ENCODE assay signal across 18 mouse cellular contexts in the genomic region with DNA sequence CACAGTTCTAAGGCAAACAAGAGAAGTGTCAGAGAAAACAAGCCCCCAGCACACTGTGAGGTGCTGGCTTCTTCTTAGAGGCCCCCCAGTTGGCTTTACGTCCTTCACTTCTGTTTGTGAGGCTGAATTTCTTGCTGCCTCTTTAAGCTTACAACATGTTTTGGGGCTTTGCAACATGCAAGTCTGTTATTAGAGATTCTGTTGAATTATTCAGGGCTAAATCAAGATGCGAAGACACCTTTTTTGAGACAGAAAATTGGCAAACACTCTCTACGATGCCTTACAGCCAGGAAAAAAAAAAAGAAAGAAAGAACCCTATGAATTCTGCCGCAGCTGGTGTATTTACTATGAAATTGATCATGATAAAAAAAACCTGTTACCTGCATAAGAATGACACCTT.
"Had no signal": no experiment of that assay in that cellular context is flagged by ENCODE, and none has a peak within 500 bp of the region (broad histone marks: within the 10 kb centered on the region; RNA-seq: fewer than 3 reads in every experiment).

No protein-coding gene starts in this region.

- H3K36me3 ChIP-seq: limb, embryonic 12.5 days; limb, embryonic 15.5 days; midbrain, embryonic 12.5 days had no signal

- H3K4me2 ChIP-seq: limb, embryonic 12.5 days; limb, embryonic 15.5 days; liver, embryonic 11.5 days; lung, embryonic 14.5 days; midbrain, embryonic 12.5 days had no signal

- ATAC-seq: liver, postnatal 0 days had no signal

- H3K9ac ChIP-seq: limb, embryonic 12.5 days; limb, embryonic 15.5 days; liver, embryonic 14.5 days; liver, postnatal 0 days; lung, embryonic 14.5 days; midbrain, embryonic 12.5 days had no signal

- H3K27ac ChIP-seq: limb, embryonic 12.5 days; limb, embryonic 15.5 days; liver, embryonic 14.5 days; midbrain, embryonic 12.5 days had no signal

- H3K4me1 ChIP-seq: limb, embryonic 15.5 days; megakaryocyte, embryonic 14.5 days had no signal

- H3K9me3 ChIP-seq: limb, embryonic 12.5 days; limb, embryonic 15.5 days; midbrain, embryonic 12.5 days had no signal

- H3K27me3 ChIP-seq: megakaryocyte, embryonic 14.5 days had no signal

- H3K4me3 ChIP-seq: limb, embryonic 12.5 days; limb, embryonic 15.5 days; megakaryocyte, embryonic 14.5 days; midbrain, embryonic 12.5 days had no signal

- DNase-seq: kidney, adult 18-20 months; kidney, adult 9 months; kidney, postnatal 14 days; kidney, postnatal 4 days; left cerebral cortex, postnatal 4 days; liver, postnatal 0 days; lung, embryonic 14.5 days; lung, postnatal 10 days; lung, postnatal 36 days; thymus, adult 18-20 months; thymus, postnatal 14 days; thymus, postnatal 4 days had no signal
